Mouse (Mus musculus) hindbrain, embryonic 12.5 days (tissue): ENCODE data around the gene Dhdds. TPM values are rescaled to one million over a fixed set of nuclear protein-coding genes. Genes with fewer than 3 reads are reported as not detected.
"Not testable (repeated sequence)": the region's sequence is repeated elsewhere in the genome, so short reads cannot be mapped to it uniquely, and the experiment has no call there.

Source experiments
- ATAC-seq: fragments of 200-750 bp; cut with Nextera tagmentation; 2 replicates; pipeline ENCODE4 v1.8.0; 2017; ENCODE audit warnings: moderate TSS enrichment; ENCODE audit not compliant: low FRiP score
- H3K27ac ChIP-seq: fragments of 300-500 bp; sonication (generic); 2 replicates; pipeline ENCODE4 v1.5.1; 2016; ENCODE audit warnings: mild to moderate bottlenecking
- H3K27me3 ChIP-seq: fragments of 300-500 bp; sonication (generic); 2 replicates; pipeline ENCODE4 v1.6.1; 2016; ENCODE audit warnings: mild to moderate bottlenecking
- H3K36me3 ChIP-seq: fragments of 300-500 bp; sonication (generic); 2 replicates; pipeline ENCODE4 v1.6.1; 2016; ENCODE audit warnings: mild to moderate bottlenecking
- H3K4me1 ChIP-seq: fragments of 300-500 bp; sonication (generic); 2 replicates; pipeline ENCODE4 v1.6.1; 2016
- H3K4me2 ChIP-seq: fragments of 300-500 bp; sonication (generic); replicated peaks from 2 replicates; pipeline ENCODE4 v1.6.1; 2016; ENCODE audit warnings: mild to moderate bottlenecking
- H3K4me3 ChIP-seq: fragments of 300-500 bp; sonication (generic); 2 replicates; pipeline ENCODE4 v1.5.1; 2016; ENCODE audit warnings: mild to moderate bottlenecking
- H3K9ac ChIP-seq: fragments of 300-500 bp; sonication (generic); 2 replicates; pipeline ENCODE4 v1.6.1; 2016; ENCODE audit warnings: mild to moderate bottlenecking, moderate library complexity
- H3K9me3 ChIP-seq: fragments of 300-500 bp; sonication (generic); replicated peaks from 2 replicates; pipeline ENCODE4 v1.6.1; 2016; ENCODE audit warnings: mild to moderate bottlenecking
- WGBS: fragments of 180-500 bp; shearing (Covaris S2); methylation state at CpG from one replicate; pipeline ENCODE4 v1.1.7; 2016; 5-methylcytosine and 5-hydroxymethylcytosine counted together
- polyA plus RNA-seq: library from polyadenylated mRNA; unstranded; fragments of >200 nt; fragmentation: Nextera tagmentation; extraction: Ambion mirVana; gene quantifications from 2 replicates; pipeline ENCODE4 v1.2.1, GENCODE M21; 2016

Dhdds gene
- polyA plus RNA-seq, 1 experiment from 2014 or later: 43.1 TPM

GRCm38 (mm10) chr4:133994697-133995096 lies 6.0 kb downstream of the Dhdds start:
- Histone ChIP-seq H3K4me3 (no peak overlapping the region), H3K9ac (no peak overlapping the region), H3K4me1 (peaks cover 3% of the 10 kb centered on the region), H3K27me3 (no peaks in the 10 kb centered on the region), H3K9me3 (no peaks in the 10 kb centered on the region), H3K36me3 (peaks cover 61% of the 10 kb centered on the region), H3K27ac (no peak overlapping the region), H3K4me2 (no peak overlapping the region)
- 92% methylated on average over 8 of the region's 8 CpGs for WGBS
- no peak for ATAC-seq

- Histone ChIP-seq H3K4me3 (no peak overlapping the region), H3K9ac (no peak overlapping the region), H3K27me3 (no peaks in the 10 kb centered on the region), H3K9me3 (no peaks in the 10 kb centered on the region), H3K4me2 (no peak overlapping the region), H3K36me3 (peaks cover 81% of the 10 kb centered on the region), H3K27ac (no peak overlapping the region), H3K4me1 (no peaks in the 10 kb centered on the region)
- WGBS: 92% methylated on average over 13 of the region's 13 CpGs
- ATAC-seq: no peak
Measured at GRCm38 (mm10) chr4:133991087-133991660, 9.5 kb downstream of the Dhdds start.

- no peak overlapping the region for H3K4me2 ChIP-seq
- 65% methylated on average over 4 of the region's 4 CpGs for WGBS
- no peak for ATAC-seq
Measured at GRCm38 (mm10) chr4:133990035-133990434, 10.7 kb downstream of the Dhdds start.

GRCm38 (mm10) chr4:133988289-133988688 lies 12.4 kb downstream of the Dhdds start:
- 88% methylated on average over 8 of the region's 8 CpGs for WGBS
- peaks cover 56% of the 10 kb centered on the region for H3K36me3 ChIP-seq
- H3K4me3 ChIP-seq: not testable (repeated sequence)

More at GRCm38 (mm10) chr4:133990035-133990434, 10.7 kb downstream of the Dhdds start:
- peaks cover 73% of the 10 kb centered on the region for H3K36me3 ChIP-seq
- no peaks in the 10 kb centered on the region for H3K27me3 ChIP-seq
- no peaks in the 10 kb centered on the region for H3K4me1 ChIP-seq
- H3K4me3 ChIP-seq: no peak overlapping the region
- no peaks in the 10 kb centered on the region for H3K9me3 ChIP-seq
- H3K27ac ChIP-seq: no peak overlapping the region
- no peak overlapping the region for H3K9ac ChIP-seq

GRCm38 (mm10) chr4:133982936-133983335 lies 17.8 kb downstream of the Dhdds start:
- 84% methylated on average over 13 of the region's 13 CpGs for WGBS
- H3K36me3 ChIP-seq: peaks cover 52% of the 10 kb centered on the region

More at GRCm38 (mm10) chr4:133988289-133988688, 12.4 kb downstream of the Dhdds start:
- H3K27me3 ChIP-seq, H3K27ac ChIP-seq, H3K9ac ChIP-seq, ATAC-seq, H3K4me1 ChIP-seq, H3K4me2 ChIP-seq, H3K9me3 ChIP-seq: not testable (repeated sequence)

GRCm38 (mm10) chr4:133980496-133980895 lies 20.2 kb downstream of the Dhdds start:
- Histone ChIP-seq H3K9ac (no peak overlapping the region), H3K9me3 (no peaks in the 10 kb centered on the region), H3K36me3 (peaks cover 56% of the 10 kb centered on the region), H3K4me1 (no peaks in the 10 kb centered on the region), H3K4me3 (no peak overlapping the region), H3K4me2 (no peak overlapping the region), H3K27me3 (no peaks in the 10 kb centered on the region), H3K27ac (no peak overlapping the region)
- no peak for ATAC-seq
- WGBS: 90% methylated on average over 5 of the region's 5 CpGs

More at GRCm38 (mm10) chr4:133982936-133983335, 17.8 kb downstream of the Dhdds start:
- no peak overlapping the region for H3K4me2 ChIP-seq
- H3K27ac ChIP-seq: no peak overlapping the region
- no peak for ATAC-seq
- no peak overlapping the region for H3K4me3 ChIP-seq
- no peaks in the 10 kb centered on the region for H3K4me1 ChIP-seq
- no peaks in the 10 kb centered on the region for H3K9me3 ChIP-seq
- no peaks in the 10 kb centered on the region for H3K27me3 ChIP-seq
- H3K9ac ChIP-seq: no peak overlapping the region

- Histone ChIP-seq H3K27me3 (no peaks in the 10 kb centered on the region), H3K9me3 (no peaks in the 10 kb centered on the region), H3K4me1 (no peaks in the 10 kb centered on the region), H3K9ac (no peak overlapping the region), H3K27ac (no peak overlapping the region), H3K4me3 (no peak overlapping the region), H3K4me2 (no peak overlapping the region), H3K36me3 (peaks cover 58% of the 10 kb centered on the region)
- 95% methylated on average over 10 of the region's 10 CpGs for WGBS
- ATAC-seq: no peak
Measured at GRCm38 (mm10) chr4:133978021-133978711, 22.6 kb downstream of the Dhdds start.

- WGBS: 68% methylated on average over 8 of the region's 8 CpGs
- no peaks in the 10 kb centered on the region for H3K9me3 ChIP-seq
- no peak overlapping the region for H3K27ac ChIP-seq
- no peak for ATAC-seq
- H3K4me2 ChIP-seq: no peak overlapping the region
- H3K9ac ChIP-seq: no peak overlapping the region
- H3K4me3 ChIP-seq: no peak overlapping the region
- H3K4me1 ChIP-seq: peaks cover 31% of the 10 kb centered on the region
- H3K27me3 ChIP-seq: no peaks in the 10 kb centered on the region
- peaks cover 21% of the 10 kb centered on the region for H3K36me3 ChIP-seq
Measured at GRCm38 (mm10) chr4:133971741-133972140, 29.0 kb downstream of the Dhdds start.

GRCm38 (mm10) chr4:133970876-133971275 lies 29.8 kb downstream of the Dhdds start:
- no peaks in the 10 kb centered on the region for H3K27me3 ChIP-seq
- peaks cover 19% of the 10 kb centered on the region for H3K36me3 ChIP-seq
- no peak overlapping the region for H3K4me3 ChIP-seq
- ATAC-seq: no peak
- H3K27ac ChIP-seq: peak overlapping the region; percentile 100
- WGBS: 78% methylated on average over 13 of the region's 13 CpGs
- H3K9me3 ChIP-seq: no peaks in the 10 kb centered on the region
- H3K9ac ChIP-seq: no peak overlapping the region
- H3K4me1 ChIP-seq: peaks cover 38% of the 10 kb centered on the region
- no peak overlapping the region for H3K4me2 ChIP-seq

GRCm38 (mm10) chr4:133970196-133970595 lies 30.5 kb downstream of the Dhdds start:
- H3K9ac ChIP-seq: no peak overlapping the region
- 9% methylated on average over 4 of the region's 4 CpGs for WGBS
- H3K27me3 ChIP-seq: no peaks in the 10 kb centered on the region
- H3K4me2 ChIP-seq: 0 out of 2 replicates have a peak overlapping the region, but pooled peaks have one; percentile 4
- ATAC-seq: peak; percentile 8; the same call in 1 of the 2 replicates
- H3K4me3 ChIP-seq: no peak overlapping the region
- peaks cover 24% of the 10 kb centered on the region for H3K36me3 ChIP-seq
- no peaks in the 10 kb centered on the region for H3K9me3 ChIP-seq
- H3K27ac ChIP-seq: peak overlapping the region; percentile 100
- peaks cover 42% of the 10 kb centered on the region for H3K4me1 ChIP-seq

GRCm38 (mm10) chr4:133969114-133969770 lies 31.5 kb downstream of the Dhdds start:
- Histone ChIP-seq H3K36me3 (peaks cover 28% of the 10 kb centered on the region), H3K4me1 (peaks cover 45% of the 10 kb centered on the region), H3K4me2 (peak overlapping the region; percentile 87), H3K9ac (peak overlapping the region; percentile 36), H3K27me3 (no peaks in the 10 kb centered on the region), H3K27ac (peak overlapping the region; percentile 100), H3K4me3 (0 out of 2 replicates have a peak overlapping the region, but pooled peaks have one; percentile 79), H3K9me3 (no peaks in the 10 kb centered on the region)
- WGBS: 49% methylated on average over 8 of the region's 8 CpGs
- no peak for ATAC-seq

GRCm38 (mm10) chr4:133968150-133968921 lies 32.4 kb downstream of the Dhdds start, which contains the start of gene Hmgn2:
Gene Hmgn2, minus strand, starts transcription at chr4:133968650.
- Histone ChIP-seq H3K9ac (peak within 1 kb of the TSS; percentile 97), H3K4me1 (peaks cover 45% of the 10 kb centered on the region), H3K27ac (peak within 1 kb of the TSS; percentile 100), H3K9me3 (no peaks in the 10 kb centered on the region), H3K4me2 (peak within 1 kb of the TSS; percentile 87), H3K4me3 (peak within 1 kb of the TSS; percentile 79), H3K36me3 (peaks cover 37% of the 10 kb centered on the region), H3K27me3 (no peaks in the 10 kb centered on the region)
- WGBS: under 1% methylated on average over 42 of the region's 42 CpGs
- ATAC-seq: peak; percentile 71
